ENCODE assay signal across 27 mouse cellular contexts in genomic region chr7:55400774-55401173, GRCm38 (mm10).
"Had no signal": no experiment of that assay in that cellular context is flagged by ENCODE, and none has a peak within 500 bp of the region (broad histone marks: within the 10 kb centered on the region; RNA-seq: fewer than 3 reads in every experiment).

No protein-coding gene starts in this region.

- DNase-seq: gastrocnemius, adult 2 months; gastrocnemius, postnatal 10 days; gastrocnemius, postnatal 25 days; heart, adult 18-20 months; heart, postnatal 10 days; heart, postnatal 4 days; kidney, adult 18-20 months; kidney, adult 8-10 months; kidney, postnatal 10 days; kidney, postnatal 25 days; kidney, postnatal 4 days; liver; liver, embryonic 13.5 days had no signal

- H3K36me3 ChIP-seq: heart, embryonic 10.5 days; heart, embryonic 12.5 days; hindbrain, embryonic 10.5 days; hindbrain, embryonic 12.5 days; intestine, embryonic 15.5 days; limb, embryonic 10.5 days; limb, embryonic 12.5 days; liver, embryonic 13.5 days; liver, embryonic 15.5 days had no signal

- H3K4me1 ChIP-seq: heart, embryonic 10.5 days; heart, embryonic 12.5 days; hindbrain, embryonic 10.5 days; hindbrain, embryonic 12.5 days; intestine, embryonic 15.5 days; limb, embryonic 10.5 days; limb, embryonic 12.5 days; liver, embryonic 13.5 days; liver, embryonic 15.5 days had no signal

- H3K4me2 ChIP-seq: heart, embryonic 12.5 days; hindbrain, embryonic 12.5 days; hindbrain, embryonic 14.5 days; intestine, embryonic 15.5 days; limb, embryonic 12.5 days; liver, embryonic 11.5 days; liver, embryonic 13.5 days; liver, embryonic 15.5 days had no signal

- H3K9ac ChIP-seq: heart, embryonic 12.5 days; hindbrain, embryonic 12.5 days; hindbrain, embryonic 14.5 days; intestine, embryonic 15.5 days; limb, embryonic 12.5 days; liver, embryonic 13.5 days; liver, embryonic 15.5 days had no signal

- H3K27me3 ChIP-seq: heart, embryonic 12.5 days; hindbrain, embryonic 12.5 days; intestine, embryonic 15.5 days; limb, embryonic 12.5 days; liver, embryonic 13.5 days; liver, embryonic 15.5 days had no signal

- H3K4me3 ChIP-seq: gastrocnemius, adult 2 months; heart, embryonic 10.5 days; heart, embryonic 12.5 days; hindbrain, embryonic 10.5 days; hindbrain, embryonic 12.5 days; intestine, embryonic 15.5 days; layer of hippocampus, adult 2 months; left cerebral cortex, adult 2 months; limb, embryonic 10.5 days; limb, embryonic 12.5 days; liver, embryonic 13.5 days; liver, embryonic 15.5 days had no signal

- H3K9me3 ChIP-seq: heart, embryonic 12.5 days; hindbrain, embryonic 10.5 days; hindbrain, embryonic 12.5 days; intestine, embryonic 15.5 days; limb, embryonic 10.5 days; limb, embryonic 12.5 days; liver, embryonic 13.5 days; liver, embryonic 15.5 days had no signal

- ATAC-seq: inflammation-experienced regulatory T-cells, adult 6 months; intestine, embryonic 15.5 days; intestine, postnatal 0 days had no signal

- H3K27ac ChIP-seq: gastrocnemius, adult 2 months; heart, embryonic 10.5 days; hindbrain, embryonic 10.5 days; hindbrain, embryonic 12.5 days; hindbrain, embryonic 14.5 days; intestine, embryonic 15.5 days; layer of hippocampus, adult 2 months; left cerebral cortex, adult 2 months; limb, embryonic 10.5 days; limb, embryonic 12.5 days; liver, embryonic 13.5 days; liver, embryonic 15.5 days had no signal
